Mouse (Mus musculus): Measurements from ENCODE around the gene Tacr2. TPM values are rescaled to one million over a fixed set of nuclear protein-coding genes. Genes with fewer than 3 reads are reported as not detected.

Gene Tacr2
- polyA plus RNA-seq, 1 experiment: 0.76 TPM

- 83% methylated on average over 27 of the region's 27 CpGs for WGBS
- TF ChIP-seq POLR2A (IDR thresholded peaks at IDR 0.05; ENCODE audit: borderline replicate concordance, extremely low read depth, low read depth, low read length): no peak
- no peak for TF ChIP-seq CTCF (IDR thresholded peaks at IDR 0.05; ENCODE audit: insufficient read depth, low read length)
- no peak for DNase-seq
Observed at GRCm38 (mm10) chr10:62252496-62253235, 428 bp downstream of the Tacr2 start.

GRCm38 (mm10) chr10:62258298-62258697 lies 6.1 kb downstream of the Tacr2 start:
- no peak for TF ChIP-seq POLR2A (IDR thresholded peaks at IDR 0.05; ENCODE audit: borderline replicate concordance, extremely low read depth, low read depth, low read length)
- no peak for TF ChIP-seq CTCF (IDR thresholded peaks at IDR 0.05; ENCODE audit: insufficient read depth, low read length)

More at GRCm38 (mm10) chr10:62252496-62253235, 428 bp downstream of the Tacr2 start:
- no peaks in the 10 kb centered on the region; the same call in 1 of the 2 replicates for H3K4me1 ChIP-seq (ENCODE audit: control insufficient read depth, insufficient read depth, low read length)
- H3K4me3 ChIP-seq (replicated peaks; ENCODE audit: extremely low read depth, low read depth, low read length): no peak overlapping the region

GRCm38 (mm10) chr10:62261115-62261886 lies 9.1 kb downstream of the Tacr2 start:
- H3K4me3 ChIP-seq (replicated peaks; ENCODE audit: extremely low read depth, low read depth, low read length): no peak overlapping the region
- WGBS: 12% methylated on average over 18 of the region's 18 CpGs
- no peaks in the 10 kb centered on the region; the same call in 1 of the 2 replicates for H3K4me1 ChIP-seq (ENCODE audit: control insufficient read depth, insufficient read depth, low read length)
- peak; percentile 48 for DNase-seq
- TF ChIP-seq CTCF (IDR thresholded peaks at IDR 0.05; ENCODE audit: insufficient read depth, low read length): peak; percentile 46
- TF ChIP-seq POLR2A (IDR thresholded peaks at IDR 0.05; ENCODE audit: borderline replicate concordance, extremely low read depth, low read depth, low read length): no peak

More at GRCm38 (mm10) chr10:62258298-62258697, 6.1 kb downstream of the Tacr2 start:
- WGBS: 77% methylated on average over 5 of the region's 5 CpGs
- Histone ChIP-seq H3K4me1 (ENCODE audit: control insufficient read depth, insufficient read depth, low read length) (no peaks in the 10 kb centered on the region; the same call in 1 of the 2 replicates), H3K4me3 (replicated peaks; ENCODE audit: extremely low read depth, low read depth, low read length) (no peak overlapping the region)
- no peak for DNase-seq

- no peak for DNase-seq
- H3K4me1 ChIP-seq (ENCODE audit: control insufficient read depth, insufficient read depth, low read length): no peaks in the 10 kb centered on the region; the same call in 1 of the 2 replicates
- WGBS: 25% methylated on average over 2 of the region's 2 CpGs
- TF ChIP-seq CTCF (IDR thresholded peaks at IDR 0.05; ENCODE audit: insufficient read depth, low read length) (no peak), POLR2A (IDR thresholded peaks at IDR 0.05; ENCODE audit: borderline replicate concordance, extremely low read depth, low read depth, low read length) (no peak)
- H3K4me3 ChIP-seq (replicated peaks; ENCODE audit: extremely low read depth, low read depth, low read length): no peak overlapping the region
Observed at GRCm38 (mm10) chr10:62264299-62264698, 12.1 kb downstream of the Tacr2 start.

- Histone ChIP-seq H3K4me1 (ENCODE audit: control insufficient read depth, insufficient read depth, low read length) (no peaks in the 10 kb centered on the region), H3K4me3 (replicated peaks; ENCODE audit: extremely low read depth, low read depth, low read length) (no peak overlapping the region)
- no peak for TF ChIP-seq CTCF (IDR thresholded peaks at IDR 0.05; ENCODE audit: insufficient read depth, low read length)
- TF ChIP-seq POLR2A (IDR thresholded peaks at IDR 0.05; ENCODE audit: borderline replicate concordance, extremely low read depth, low read depth, low read length): no peak
- WGBS: 65% methylated on average over 16 of the region's 16 CpGs
- DNase-seq: no peak
Observed at GRCm38 (mm10) chr10:62269278-62269677, 17.0 kb downstream of the Tacr2 start.

GRCm38 (mm10) chr10:62275235-62275634 lies 23.0 kb downstream of the Tacr2 start:
- peak; percentile 58; the same call in 1 of the 2 replicates for TF ChIP-seq CTCF (IDR thresholded peaks at IDR 0.05; ENCODE audit: insufficient read depth, low read length)
- no peak for TF ChIP-seq POLR2A (IDR thresholded peaks at IDR 0.05; ENCODE audit: borderline replicate concordance, extremely low read depth, low read depth, low read length)
- Histone ChIP-seq H3K4me1 (ENCODE audit: control insufficient read depth, insufficient read depth, low read length) (no peaks in the 10 kb centered on the region), H3K4me3 (replicated peaks; ENCODE audit: extremely low read depth, low read depth, low read length) (no peak overlapping the region)
- DNase-seq: peak; percentile 86
- 14% methylated on average over 4 of the region's 4 CpGs for WGBS

- no peak for DNase-seq
- Histone ChIP-seq H3K4me1 (ENCODE audit: control insufficient read depth, insufficient read depth, low read length) (no peaks in the 10 kb centered on the region), H3K4me3 (replicated peaks; ENCODE audit: extremely low read depth, low read depth, low read length) (no peak overlapping the region)
- no peak for TF ChIP-seq POLR2A (IDR thresholded peaks at IDR 0.05; ENCODE audit: borderline replicate concordance, extremely low read depth, low read depth, low read length)
- TF ChIP-seq CTCF (IDR thresholded peaks at IDR 0.05; ENCODE audit: insufficient read depth, low read length): no peak
- 92% methylated on average over 18 of the region's 19 CpGs for WGBS
Observed at GRCm38 (mm10) chr10:62277499-62278293, 25.5 kb downstream of the Tacr2 start.

GRCm38 (mm10) chr10:62279066-62279465 lies 26.8 kb downstream of the Tacr2 start:
- TF ChIP-seq CTCF (IDR thresholded peaks at IDR 0.05; ENCODE audit: insufficient read depth, low read length) (no peak), POLR2A (IDR thresholded peaks at IDR 0.05; ENCODE audit: borderline replicate concordance, extremely low read depth, low read depth, low read length) (no peak)
- Histone ChIP-seq H3K4me3 (replicated peaks; ENCODE audit: extremely low read depth, low read depth, low read length) (no peak overlapping the region), H3K4me1 (ENCODE audit: control insufficient read depth, insufficient read depth, low read length) (no peaks in the 10 kb centered on the region)
- WGBS: 64% methylated on average over 3 of the region's 3 CpGs
- no peak for DNase-seq

GRCm38 (mm10) chr10:62279671-62280070 lies 27.4 kb downstream of the Tacr2 start:
- 83% methylated on average over 4 of the region's 4 CpGs for WGBS
- TF ChIP-seq CTCF (IDR thresholded peaks at IDR 0.05; ENCODE audit: insufficient read depth, low read length) (no peak), POLR2A (IDR thresholded peaks at IDR 0.05; ENCODE audit: borderline replicate concordance, extremely low read depth, low read depth, low read length) (no peak)
- no peak for DNase-seq

More at GRCm38 (mm10) chr10:62279671-62280070, 27.4 kb downstream of the Tacr2 start:
- Histone ChIP-seq H3K4me1 (ENCODE audit: control insufficient read depth, insufficient read depth, low read length) (no peaks in the 10 kb centered on the region), H3K4me3 (replicated peaks; ENCODE audit: extremely low read depth, low read depth, low read length) (no peak overlapping the region)

All from lung, adult 2 months (tissue).